17 mouse cellular contexts compared by ENCODE assay signal in the genomic region with DNA sequence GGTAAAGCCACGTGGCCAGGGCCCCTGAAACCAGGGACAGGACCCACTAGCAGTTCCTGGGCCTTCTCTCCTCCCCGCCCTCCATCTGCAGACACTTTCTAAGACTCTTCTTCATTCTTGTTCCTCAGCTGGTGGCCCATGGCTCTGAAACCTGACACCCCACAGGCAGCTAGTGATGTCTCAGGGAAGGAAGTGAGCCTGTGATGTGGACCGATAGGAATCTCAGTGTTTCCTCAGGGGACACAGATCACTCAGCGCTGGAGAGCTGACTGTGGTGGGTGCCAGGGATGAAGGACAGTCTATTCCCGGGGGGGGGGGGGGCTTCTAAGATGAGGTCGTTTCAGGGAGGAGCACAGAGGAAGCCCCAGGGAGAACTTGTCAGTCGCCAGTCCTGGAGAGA.
DNase-seq lines count a peak whose midpoint lies in the region; TF ChIP-seq lines count a peak whose summit lies in the region.
"Had no signal": no experiment of that assay in that cellular context is flagged by ENCODE, and none has a peak within 500 bp of the region (broad histone marks: within the 10 kb centered on the region; RNA-seq: fewer than 3 reads in every experiment).

No protein-coding gene starts in this region.

- 34% methylated on average over 7 of the region's 7 CpGs for WGBS in kidney, adult 2 months

- no peak for TF ChIP-seq CTCF in kidney, adult 2 months (conservative IDR thresholded peaks at IDR 0.05; ENCODE audit: insufficient read depth, insufficient read length, low read depth, low read length)

- no peak overlapping the region for H3K4me3 ChIP-seq in kidney, adult 2 months (ENCODE audit: insufficient read depth, low read depth, low read length)
- H3K4me3 ChIP-seq: embryonic facial prominence, embryonic 12.5 days; heart, adult 2 months; hindbrain, embryonic 13.5 days; intestine, embryonic 15.5 days; limb, embryonic 12.5 days; liver, embryonic 13.5 days; midbrain, embryonic 15.5 days had no signal

- no peaks in the 10 kb centered on the region for H3K4me1 ChIP-seq in kidney, adult 2 months (ENCODE audit: control insufficient read depth, insufficient read depth, low read length)
- H3K4me1 ChIP-seq: hindbrain, embryonic 13.5 days; liver, embryonic 13.5 days; midbrain, embryonic 15.5 days had no signal

- no peak for TF ChIP-seq POLR2A in kidney, adult 2 months (IDR thresholded peaks at IDR 0.05; ENCODE audit: low read depth, low read length)

- no peaks in the 10 kb centered on the region for H3K36me3 ChIP-seq in kidney, adult 2 months (ENCODE audit: control insufficient read depth, insufficient read depth, low read length)
- H3K36me3 ChIP-seq: embryonic facial prominence, embryonic 12.5 days; hindbrain, embryonic 13.5 days; intestine, embryonic 15.5 days; limb, embryonic 12.5 days; liver, embryonic 13.5 days; midbrain, embryonic 15.5 days had no signal

- H3K27ac ChIP-seq in kidney, adult 2 months (ENCODE audit: insufficient read depth, low read depth, low read length): no peak overlapping the region
- H3K27ac ChIP-seq: embryonic facial prominence, embryonic 12.5 days; heart, adult 2 months; hindbrain, embryonic 13.5 days; intestine, embryonic 15.5 days; limb, embryonic 12.5 days; liver, embryonic 13.5 days; macrophage; midbrain, embryonic 15.5 days had no signal

- H3K27me3 ChIP-seq in kidney, adult 2 months (replicated peaks; ENCODE audit: control insufficient read depth, insufficient read depth, low read length): no peaks in the 10 kb centered on the region
- H3K27me3 ChIP-seq: hindbrain, embryonic 13.5 days; midbrain, embryonic 15.5 days had no signal

- peak; percentile 25 for DNase-seq in kidney, adult 2 months
- no peak for DNase-seq in kidney, adult 9 months
- peak; percentile 66 for DNase-seq in 3134 (ENCODE audit: extremely low read depth, insufficient read length, low spot score)
- DNase-seq in 416B (ENCODE audit: low read depth): peak; percentile 70
- DNase-seq in ZHBTc4 (ENCODE audit: low read depth, low spot score): peak; percentile 35
- no peak for DNase-seq in adrenal gland, adult 2 months
- DNase-seq in cerebellum, adult 9-11 months: no peak
- DNase-seq: gastrocnemius, postnatal 10 days; liver, embryonic 13.5 days; thymus, adult 2 months had no signal

Comparison
In these comparisons a context has a peak if more than half of its experiments do, and no peak if none do; other contexts are left out.
1. DNase-seq: peak in kidney, adult 2 months (single experiment), 3134 (single experiment), 416B (single experiment) and ZHBTc4 (single experiment); none in kidney, adult 9 months (single experiment), adrenal gland, adult 2 months (single experiment) and cerebellum, adult 9-11 months (single experiment).